Mouse (Mus musculus) layer of hippocampus, postnatal 14 days (tissue): ENCODE results near the gene Zfp273. TPM values are rescaled to one million over a fixed set of nuclear protein-coding genes. Genes with fewer than 3 reads are reported as not detected.
"Not testable (repeated sequence)": the region's sequence is repeated elsewhere in the genome, so short reads cannot be mapped to it uniquely, and the experiment has no call there.

Source experiments
- DNase-seq, 2 experiments: peaks; one replicate each; pipeline ENCODE4 v3.0.0; 2021 to 2022; ENCODE audit warnings: low spot score in 2 of 2, mixed read lengths in 1 of 2
- long read RNA-seq, 2 experiments: library from polyadenylated mRNA; stranded (forward); transcript quantifications; one replicate each; pipeline ENCODE4 v2.0.0; 2021
- total RNA-seq, 2 experiments: library from RNA; stranded (reverse); gene quantifications; 2 replicates each; pipeline ENCODE4 v1.2.3; 2021

The Zfp273 gene
- total RNA-seq: 1 to 10 TPM; 7.1 to 7.6 TPM
- long read RNA-seq, experiment 1, partial matches to known transcripts: 0 of 3 reads
- long read RNA-seq, experiment 1, other reads (novel, unspliced or antisense): 2 of 3 reads
- long read RNA-seq, experiment 2, partial matches to known transcripts: 0 of 4 reads
- long read RNA-seq, experiment 2, other reads (novel, unspliced or antisense): 1 of 4 reads

DNA sequence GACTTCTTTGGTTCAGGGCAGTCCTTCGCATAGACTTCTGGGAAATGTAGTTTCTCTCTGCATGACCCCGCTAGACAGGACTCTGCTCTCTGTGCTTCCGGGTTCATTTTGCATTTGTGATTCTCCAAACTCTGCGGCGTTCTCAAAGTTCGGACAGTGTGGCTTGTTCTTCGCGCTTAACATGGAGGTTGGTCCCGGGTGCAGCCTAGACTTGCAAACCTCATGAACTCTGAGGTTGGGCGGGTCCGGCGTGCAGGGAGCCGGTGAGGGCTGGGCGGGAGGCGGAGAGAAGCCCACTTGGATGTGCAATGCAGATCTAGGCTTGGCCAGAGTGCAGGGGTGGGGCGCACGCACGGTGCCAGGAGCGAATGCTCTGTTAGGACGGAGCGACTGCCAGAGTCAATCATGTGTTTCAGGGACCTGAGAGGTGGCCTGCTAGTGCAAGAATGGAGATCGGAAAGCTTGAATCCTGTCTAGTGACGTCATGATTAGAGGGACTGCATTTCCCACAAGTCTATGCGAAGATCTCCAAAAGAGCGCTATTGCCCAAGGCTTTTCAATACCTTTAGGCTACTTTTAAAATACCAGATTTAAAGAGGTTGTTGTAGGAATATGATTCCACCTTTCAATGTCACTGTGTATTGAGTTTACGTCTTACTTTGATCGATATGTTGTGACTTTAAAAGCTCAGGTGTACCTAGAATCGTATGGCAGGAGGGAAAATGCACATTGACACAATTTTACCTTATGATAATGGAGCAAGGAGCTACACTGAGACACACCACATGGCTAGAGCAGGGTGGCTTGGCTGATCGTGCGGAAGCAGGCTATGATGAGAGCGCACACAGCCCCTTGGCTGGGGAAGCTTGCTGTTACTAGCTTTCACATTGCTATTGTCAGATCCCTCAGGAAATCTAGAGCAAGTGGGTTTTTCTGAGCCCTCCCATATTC lies at the start of gene Zfp273:
Gene Zfp273 (plus strand): TSS at position 31 of the 951 bp plus-strand sequence.
- DNase-seq: peak; percentile 83 to 87

DNA sequence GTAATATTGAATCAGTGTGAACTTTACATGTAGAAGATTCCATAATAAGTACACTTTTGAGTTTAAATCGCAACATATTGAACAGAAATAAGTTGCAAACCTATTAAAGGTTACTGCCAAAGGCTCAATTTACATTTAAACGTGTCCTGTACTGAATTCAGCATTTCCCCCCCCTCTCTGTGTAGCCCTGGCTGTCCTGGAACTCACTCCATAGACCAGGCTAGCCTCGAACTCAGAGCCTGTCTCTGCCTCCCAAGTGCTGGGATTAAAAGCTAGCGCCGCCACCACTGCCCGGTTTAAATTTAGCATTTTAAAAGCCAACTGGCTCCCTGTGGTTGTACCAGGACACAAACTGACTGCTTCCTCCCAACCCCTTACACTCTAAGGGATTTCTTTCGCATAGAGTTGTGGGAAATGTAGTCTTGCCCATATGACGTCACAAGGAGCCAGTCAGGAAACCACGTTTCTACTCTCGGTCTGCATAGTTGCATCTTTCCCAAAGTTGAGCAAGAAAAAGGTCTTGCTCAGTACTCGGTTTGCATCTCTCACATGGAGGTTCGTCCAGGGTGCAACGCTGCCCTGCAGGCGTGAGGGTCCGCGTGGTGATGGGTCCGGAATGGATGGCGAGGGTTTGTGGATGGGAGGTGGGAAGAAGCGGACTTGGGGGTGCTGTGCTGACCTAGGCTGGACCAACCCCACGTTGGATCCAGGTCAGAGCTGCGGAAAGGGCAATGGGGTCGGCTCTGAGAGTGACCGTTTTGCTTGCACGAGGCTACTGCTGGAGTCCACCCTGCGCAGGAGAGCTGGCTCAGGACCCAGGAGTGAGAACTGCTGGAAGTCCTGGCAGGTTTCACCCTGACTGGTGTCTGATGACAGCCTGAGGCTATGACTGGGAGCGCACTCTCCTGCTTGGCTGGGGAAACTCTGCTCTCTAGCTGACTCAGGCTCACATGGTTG lies 34.0 kb upstream of the Zfp273 start, which contains the start of gene Zfp493:
Gene Zfp493 (plus strand): TSS at position 429 of the 957 bp plus-strand sequence.
- peak; percentile 50 to 85 for DNase-seq

DNA sequence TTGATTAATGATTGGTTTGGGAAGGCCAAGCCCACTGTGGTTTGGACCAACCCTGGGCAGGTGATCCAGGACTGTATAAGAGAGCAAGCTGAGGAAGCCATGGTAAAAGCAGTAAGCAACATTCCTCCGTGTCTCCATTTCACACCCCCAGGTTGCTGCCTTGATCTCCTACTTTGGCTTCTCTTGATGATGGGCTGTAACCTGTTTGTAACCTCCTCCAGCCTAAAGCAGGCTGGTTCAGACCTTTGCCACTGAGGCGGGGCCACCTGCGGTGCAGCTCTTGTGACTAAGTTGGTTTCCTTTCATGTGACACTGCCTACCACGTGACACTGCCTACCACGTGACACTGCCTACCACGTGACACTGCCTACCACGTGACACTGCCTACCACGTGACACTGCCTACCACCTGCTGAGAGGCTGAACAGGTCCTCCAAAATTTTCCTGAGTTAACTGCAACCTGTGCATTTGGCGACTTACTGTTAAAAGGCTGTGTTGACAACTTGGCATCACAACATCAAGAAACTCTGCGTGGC lies 21.6 kb upstream of the Zfp273 start:
- no peak for DNase-seq

DNA sequence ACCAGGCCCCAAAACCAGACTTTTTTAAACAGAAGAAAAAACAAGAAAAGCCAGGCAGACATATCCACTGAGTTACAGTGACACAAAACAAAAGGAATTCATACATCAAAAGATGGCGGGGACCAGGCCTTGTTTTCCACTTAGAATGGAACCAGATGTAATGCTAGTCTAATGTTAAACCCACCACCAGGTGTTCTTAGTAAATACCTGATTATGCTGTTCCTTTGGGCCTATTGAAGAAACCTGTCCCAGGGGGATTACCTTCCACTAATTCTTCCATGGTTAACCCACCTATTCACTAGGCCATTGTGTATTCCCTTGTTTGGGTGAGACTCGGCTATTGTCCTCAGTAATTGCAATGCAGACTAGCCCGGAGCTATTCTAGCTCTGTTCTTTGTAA lies 14.9 kb upstream of the Zfp273 start:
- no peak for DNase-seq

DNA sequence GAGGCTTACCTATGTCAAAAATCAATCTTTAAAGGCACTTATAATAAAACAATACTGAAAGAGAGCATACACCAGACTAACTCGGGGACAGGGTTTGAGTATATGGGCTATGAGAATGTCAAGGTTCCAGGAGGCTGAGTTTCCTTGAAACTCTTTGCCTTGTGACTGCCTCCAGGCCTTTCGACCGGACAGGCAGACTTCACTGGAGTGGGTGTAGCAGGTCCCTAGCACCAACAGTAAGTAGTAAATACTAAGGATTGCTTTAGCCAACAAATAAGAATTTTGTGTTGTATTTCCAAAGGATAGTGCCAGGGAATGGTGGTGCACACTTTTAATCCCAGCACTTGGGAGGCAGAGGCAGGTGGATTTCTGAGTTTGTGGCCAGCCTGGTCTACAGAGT lies 14.4 kb upstream of the Zfp273 start:
- DNase-seq: not testable (repeated sequence)

DNA sequence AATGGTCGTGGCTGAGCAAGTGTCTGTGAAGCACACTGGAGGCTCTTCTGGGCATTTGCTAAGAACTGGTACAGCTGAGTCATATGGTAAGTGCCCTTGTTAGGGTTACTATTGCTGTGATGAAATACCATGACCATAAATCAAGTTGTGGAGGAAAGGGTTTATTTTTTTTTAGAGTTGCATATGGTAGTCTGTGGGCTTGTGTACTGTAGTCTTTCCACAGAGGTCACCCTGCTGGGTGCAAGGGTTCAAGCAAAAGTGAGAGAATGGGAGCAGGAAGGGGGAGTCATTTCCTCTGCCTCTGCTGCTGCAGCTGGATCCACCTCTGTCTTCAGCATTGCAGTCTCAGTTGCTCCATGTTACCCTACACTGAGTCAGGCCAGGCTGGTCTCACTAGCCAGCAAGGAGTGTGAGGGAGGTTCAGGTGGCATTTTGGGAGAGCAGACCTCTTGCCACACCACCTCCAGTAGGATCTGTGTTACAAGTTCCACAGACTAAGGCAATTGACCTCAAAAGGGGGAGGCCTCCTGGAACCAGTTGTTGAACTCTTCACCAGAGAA lies 1.8 kb upstream of the Zfp273 start:
- DNase-seq: no peak

DNA sequence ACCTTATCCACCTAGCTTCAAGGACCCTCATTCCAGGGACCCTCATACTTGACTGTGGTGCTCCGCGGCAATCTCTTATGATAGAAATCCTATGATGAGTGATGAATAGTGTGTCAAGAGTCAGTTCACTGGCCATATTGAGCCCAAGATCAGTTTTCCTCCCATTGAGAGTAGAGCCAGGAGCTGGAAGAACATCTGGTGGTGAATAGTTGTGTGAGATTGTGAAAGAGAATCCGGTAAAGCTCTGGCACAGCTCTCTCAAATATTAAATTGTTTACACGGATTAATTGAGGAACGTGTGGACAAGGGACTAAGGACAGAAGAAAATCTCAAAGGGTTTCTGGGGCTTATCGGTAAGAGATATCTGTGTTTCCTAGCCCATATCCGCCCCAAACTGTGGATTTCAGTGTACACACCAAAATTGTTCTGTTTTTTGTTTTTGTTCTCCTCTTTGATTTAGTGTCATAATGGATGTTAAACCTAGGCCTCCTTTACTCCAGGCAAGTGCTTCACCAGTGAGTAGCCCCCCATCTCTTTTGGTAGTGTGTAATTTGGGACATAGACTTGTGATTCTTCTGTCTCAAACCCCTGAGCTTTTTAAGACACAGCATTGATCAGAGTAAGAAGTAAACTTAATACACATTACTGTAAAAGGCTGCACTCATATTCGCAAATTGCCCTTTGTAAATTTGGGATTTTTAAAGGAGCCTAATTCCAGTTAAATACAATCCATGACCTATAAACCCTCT lies 405 bp upstream of the Zfp273 start:
- DNase-seq: no peak

DNA sequence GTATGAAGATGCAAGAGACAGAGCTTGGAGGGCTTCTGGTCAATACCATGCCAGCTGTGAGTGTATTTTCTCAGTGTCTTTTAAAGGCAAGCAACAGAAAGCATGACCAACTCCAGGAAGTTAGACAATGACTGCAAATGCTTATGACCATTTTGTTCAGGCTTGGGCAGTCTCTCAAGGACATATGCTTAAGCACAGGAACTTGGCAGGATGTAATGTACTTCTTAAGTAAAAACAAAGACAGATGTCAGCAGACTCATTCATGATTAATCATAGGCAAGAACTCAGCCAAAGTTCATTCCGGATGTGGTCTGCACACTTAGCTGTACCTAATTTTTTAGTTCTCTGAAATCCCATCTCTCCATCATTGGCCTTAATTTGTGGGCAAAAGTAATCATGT lies 5.1 kb downstream of the Zfp273 start:
- DNase-seq: peak in 1 of 2 experiments; percentile 29

DNA sequence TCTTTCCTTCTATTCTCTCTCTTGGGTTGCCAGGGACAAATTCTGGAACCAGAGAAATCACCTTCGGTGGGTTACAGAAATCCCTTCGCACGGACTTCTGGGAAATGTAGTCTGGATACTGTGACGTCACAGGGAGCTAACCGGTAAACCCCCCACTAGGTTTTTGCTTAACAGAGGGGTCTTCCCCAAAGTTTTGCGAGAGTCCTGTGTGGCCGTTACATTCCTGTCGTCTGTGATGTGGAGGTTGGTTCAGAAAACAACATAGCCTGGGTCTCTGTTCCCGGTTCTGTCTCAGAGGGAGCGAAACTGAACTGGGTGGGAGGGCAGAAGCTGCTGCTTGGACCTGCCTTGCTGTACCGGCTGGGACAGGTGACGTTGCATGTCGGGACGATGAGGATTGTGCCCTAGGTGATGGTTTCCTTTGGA lies 17.4 kb downstream of the Zfp273 start, which contains the start of gene Gm10037:
Gene Gm10037 (plus strand): TSS at position 196 of the 426 bp plus-strand sequence.
- peak; percentile 60 to 77 for DNase-seq

DNA sequence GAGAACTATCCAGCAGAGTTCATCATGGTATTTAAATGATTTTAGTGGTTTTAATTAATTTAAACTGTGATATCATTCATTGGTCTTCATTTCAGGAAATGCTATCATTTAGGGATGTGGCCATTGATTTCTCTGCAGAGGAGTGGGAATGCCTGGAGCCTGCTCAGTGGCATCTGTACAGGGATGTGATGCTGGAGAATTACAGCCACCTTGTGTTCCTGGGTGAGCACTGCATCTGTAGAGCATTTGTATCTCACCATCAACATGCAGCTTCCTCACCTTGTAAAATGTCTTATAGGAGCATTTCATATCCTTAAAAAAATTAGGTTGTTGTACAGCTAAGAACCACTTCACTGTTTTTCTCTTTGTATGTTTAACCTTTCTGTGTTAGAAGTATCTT lies 19.6 kb downstream of the Zfp273 start:
- DNase-seq: not testable (repeated sequence)

DNA sequence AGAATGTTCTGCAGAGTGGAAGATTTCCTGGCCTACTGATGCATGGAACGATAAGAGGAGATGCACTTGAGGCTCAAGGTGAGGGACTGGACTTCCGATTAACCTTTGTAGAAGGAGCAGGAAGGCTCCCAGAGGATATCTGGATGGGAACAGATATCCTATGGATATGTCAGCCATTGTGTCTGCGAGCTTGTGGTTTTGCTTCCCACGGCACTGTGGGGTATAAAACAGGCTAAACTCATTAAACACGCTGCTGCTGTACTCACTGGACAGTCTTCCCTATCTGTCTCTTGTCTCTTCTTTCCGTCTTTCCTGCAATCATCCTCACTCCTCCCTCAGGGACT lies 30.2 kb downstream of the Zfp273 start:
- no peak for DNase-seq

DNA sequence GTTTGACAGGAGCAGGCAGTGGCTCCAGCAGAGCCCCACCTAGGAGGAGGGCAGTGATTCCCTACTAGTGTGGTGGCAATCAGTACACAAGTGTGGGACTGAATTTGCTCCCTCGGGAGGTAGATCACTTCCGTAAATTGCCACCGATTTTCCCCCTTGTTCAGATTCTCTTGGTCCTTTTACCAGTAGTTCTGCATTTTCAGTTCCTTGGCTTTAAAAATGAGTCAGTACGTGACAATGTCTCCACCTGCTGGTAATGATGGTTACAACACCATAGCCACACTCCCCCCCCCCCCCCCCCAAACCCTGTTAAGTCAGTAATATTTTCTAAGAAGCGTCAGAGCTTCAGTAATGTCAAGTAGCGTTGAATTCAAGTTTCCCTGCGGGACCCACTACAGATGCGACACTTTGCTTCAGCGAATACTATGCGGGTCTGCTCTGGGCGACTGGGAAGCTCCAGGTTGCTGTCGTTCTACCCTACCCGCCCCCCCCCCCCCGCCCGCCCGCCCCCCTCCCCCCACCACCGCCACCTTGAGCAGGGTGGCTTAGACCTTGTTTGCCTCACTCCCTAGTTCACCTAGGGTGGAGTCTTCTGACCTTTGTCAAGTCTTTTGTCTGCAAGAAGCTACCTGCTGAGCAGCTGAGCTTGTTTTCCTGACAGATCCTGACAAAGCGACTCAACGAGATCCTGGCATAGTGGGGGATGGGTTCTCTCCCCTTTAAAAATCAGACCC lies 30.7 kb downstream of the Zfp273 start:
- peak; percentile 63 to 72 for DNase-seq

DNA sequence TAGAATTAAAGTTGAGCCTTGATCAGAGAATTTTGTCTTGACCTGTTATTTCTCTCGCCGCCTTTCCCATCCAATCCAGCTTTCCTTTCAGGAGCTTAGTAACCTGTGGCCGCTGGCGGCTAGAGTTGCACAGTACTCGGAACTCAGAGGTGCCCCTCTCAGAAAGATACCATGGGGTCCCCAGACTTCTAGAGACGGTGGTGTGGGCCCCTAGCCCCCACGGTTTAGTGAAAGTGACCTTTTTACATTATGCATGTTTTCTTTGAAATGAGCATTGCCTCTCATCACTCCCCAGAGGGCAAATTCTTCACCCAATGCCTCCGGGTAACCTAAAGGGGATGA lies 31.3 kb downstream of the Zfp273 start:
- no peak for DNase-seq

DNA sequence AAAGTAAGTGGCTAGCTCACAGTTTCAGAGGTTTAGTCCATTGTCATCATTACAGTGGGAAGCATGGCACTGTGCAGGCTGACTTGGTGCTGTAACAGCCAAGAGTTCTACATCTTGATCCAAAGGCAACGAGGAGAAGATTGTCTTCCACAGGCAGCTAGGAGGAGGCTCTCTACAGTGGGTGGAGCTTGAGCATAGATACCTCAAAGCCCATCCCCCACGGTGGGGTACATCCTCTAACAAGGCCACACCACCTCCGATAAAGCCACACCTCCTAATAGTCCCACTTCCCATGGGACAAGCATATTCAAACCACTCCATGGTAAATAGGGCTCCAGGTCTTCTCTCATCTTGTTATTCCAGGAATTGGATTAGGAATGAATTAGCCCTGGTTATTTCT lies 36.8 kb downstream of the Zfp273 start:
- no peak for DNase-seq

DNA sequence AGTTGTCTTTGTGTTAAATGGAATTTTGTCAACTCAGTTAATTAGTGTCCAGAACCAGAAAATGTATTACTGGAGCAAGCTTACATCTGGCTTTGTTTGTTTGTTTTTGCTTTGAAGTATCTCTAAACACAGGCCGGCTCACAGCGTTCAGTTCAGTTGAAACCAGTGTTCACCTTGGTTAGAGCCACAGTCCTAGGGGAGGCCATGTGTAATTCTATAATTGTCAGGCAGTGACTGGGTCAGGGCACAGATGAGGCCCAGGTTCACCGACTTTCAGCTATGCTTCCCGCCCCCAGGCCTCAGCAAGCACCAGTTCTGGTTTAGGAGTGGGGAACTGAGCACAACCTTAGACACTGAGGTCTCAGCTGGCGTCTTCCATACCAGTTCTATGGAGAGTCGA lies 39.6 kb downstream of the Zfp273 start:
- DNase-seq: no peak

DNA sequence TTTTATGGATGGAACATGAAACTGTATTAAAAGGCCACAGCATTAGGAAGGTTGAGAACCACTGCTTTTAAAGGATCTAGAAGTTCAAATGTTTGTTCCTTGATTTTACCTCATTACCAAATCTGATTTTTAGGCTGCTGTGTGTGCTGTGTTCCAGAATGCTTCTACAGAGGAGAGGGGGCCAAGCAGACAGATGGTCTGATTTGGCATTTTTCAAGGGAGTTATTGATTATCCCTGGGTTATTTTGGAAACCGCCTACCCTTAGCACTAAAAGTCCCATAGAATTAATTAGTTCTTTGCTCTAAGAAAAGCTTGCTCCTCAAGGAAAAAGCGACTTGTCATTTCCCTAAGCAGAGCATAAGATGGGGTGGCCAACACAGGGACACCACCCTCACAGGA lies 40.4 kb downstream of the Zfp273 start:
- peak in 1 of 2 experiments; percentile 64 for DNase-seq

DNA sequence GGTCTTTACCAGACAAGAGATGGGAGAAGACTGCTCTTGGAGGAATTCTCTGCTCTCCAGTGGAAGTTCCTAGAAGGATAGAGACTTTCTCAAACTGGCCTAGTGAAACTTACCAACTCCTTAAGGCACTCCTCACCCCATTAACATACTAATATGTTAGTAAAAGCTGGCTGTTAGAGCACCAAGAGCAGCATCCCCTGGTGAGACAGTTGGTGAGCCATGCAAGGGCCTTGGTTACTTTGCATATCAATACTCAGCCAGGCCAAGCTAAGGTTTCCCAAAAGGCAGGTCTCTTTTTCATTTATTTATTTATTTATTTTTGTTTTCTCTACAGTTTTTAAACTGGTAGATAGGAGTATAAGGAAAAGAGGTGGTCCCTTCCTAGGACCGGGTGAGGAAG lies 43.8 kb downstream of the Zfp273 start:
- no peak for DNase-seq

DNA sequence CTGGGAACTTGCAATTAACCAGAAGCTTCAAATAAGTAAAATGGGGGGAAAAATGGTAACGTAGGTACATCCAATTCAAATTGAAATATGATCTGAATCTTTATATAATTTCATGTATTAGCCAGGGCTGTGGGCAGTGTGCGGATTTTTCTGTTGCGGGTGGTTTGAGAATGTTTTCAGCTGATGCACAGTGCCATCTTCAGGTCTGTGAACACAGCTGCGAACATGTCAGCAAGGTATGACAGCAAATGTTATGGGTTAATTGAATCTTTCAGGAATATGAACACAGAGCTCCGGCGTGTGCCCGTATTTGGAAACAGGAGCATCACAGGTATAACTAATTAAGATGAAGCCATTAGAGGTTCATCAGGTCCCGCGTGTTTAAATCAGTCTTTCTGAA lies 49.0 kb downstream of the Zfp273 start:
- DNase-seq: no peak

DNA sequence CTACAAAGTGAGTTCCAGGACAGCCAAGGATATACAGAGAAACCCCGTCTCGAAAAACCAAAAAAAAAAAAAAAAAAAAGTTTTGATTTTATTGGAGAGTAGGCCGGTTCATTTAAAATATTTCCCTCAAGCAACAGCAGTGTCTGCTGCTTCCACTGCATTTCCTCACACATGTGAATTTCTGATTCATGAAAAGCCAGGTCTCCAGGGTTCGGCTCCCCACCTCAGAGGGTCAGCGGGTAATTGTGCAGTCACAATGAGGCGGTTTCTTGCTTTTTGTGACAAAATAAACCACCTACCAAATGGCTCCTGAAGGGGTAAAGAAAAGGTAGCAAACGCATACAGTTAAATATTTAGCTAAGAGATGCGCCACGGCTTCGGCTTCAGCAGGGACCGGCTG lies 49.5 kb downstream of the Zfp273 start, which contains the start of gene BC048507:
Gene BC048507 (plus strand): TSS at position 301 of the 400 bp plus-strand sequence.
- no peak for DNase-seq
